Mouse (Mus musculus) hindbrain, embryonic 16.5 days (tissue): ENCODE data around the gene Gtf3c3. TPM values are rescaled to one million over a fixed set of nuclear protein-coding genes. Genes with fewer than 3 reads are reported as not detected.

Experiments used
- ATAC-seq: fragments of 200-750 bp; cut with Nextera tagmentation; 2 replicates; pipeline ENCODE4 v1.8.0; 2017; ENCODE audit warnings: moderate TSS enrichment, moderate library complexity
- H3K27ac ChIP-seq: fragments of 300-500 bp; sonication (generic); 2 replicates; pipeline ENCODE4 v1.5.1; 2014; ENCODE audit warnings: low read depth, mild to moderate bottlenecking, control low read depth, low read length, moderate library complexity
- H3K27me3 ChIP-seq: fragments of 300-500 bp; sonication (generic); replicated peaks from 2 replicates; pipeline ENCODE4 v1.6.1; 2014; ENCODE audit warnings: low read length; ENCODE audit not compliant: control insufficient read depth, insufficient read depth
- H3K36me3 ChIP-seq: fragments of 300-500 bp; sonication (generic); 2 replicates; pipeline ENCODE4 v1.6.1; 2014; ENCODE audit warnings: mild to moderate bottlenecking, low read length, moderate library complexity, mixed read lengths; ENCODE audit not compliant: control insufficient read depth, insufficient read depth
- H3K4me1 ChIP-seq: fragments of 300-500 bp; sonication (generic); 2 replicates; pipeline ENCODE4 v1.6.1; 2014; ENCODE audit warnings: low read depth, low read length; ENCODE audit not compliant: control insufficient read depth, insufficient read depth
- H3K4me2 ChIP-seq: fragments of 300-500 bp; sonication (generic); 2 replicates; pipeline ENCODE4 v1.6.1; 2014; ENCODE audit warnings: mild to moderate bottlenecking, low read length, control low read depth, moderate library complexity
- H3K4me3 ChIP-seq: fragments of 300-500 bp; sonication (generic); 2 replicates; pipeline ENCODE4 v1.5.1; 2014; ENCODE audit warnings: mild to moderate bottlenecking, low read length, control low read depth, moderate library complexity
- H3K9ac ChIP-seq: fragments of 300-500 bp; sonication (generic); 2 replicates; pipeline ENCODE4 v1.6.1; 2014; ENCODE audit warnings: low read depth, mild to moderate bottlenecking, control low read depth, low read length, moderate library complexity
- H3K9me3 ChIP-seq: fragments of 300-500 bp; sonication (generic); 2 replicates; pipeline ENCODE4 v1.6.1; 2014; ENCODE audit warnings: mild to moderate bottlenecking, low read length, moderate library complexity; ENCODE audit not compliant: control insufficient read depth
- WGBS: fragments of 180-500 bp; shearing (Covaris S2); extraction: QIAGEN DNeasy Blood & Tissue Kit; methylation state at CpG from one replicate; pipeline ENCODE4 v1.1.7; 2014; 5-methylcytosine and 5-hydroxymethylcytosine counted together
- polyA plus RNA-seq: library from polyadenylated mRNA; unstranded; fragments of >200 nt; fragmentation: Nextera tagmentation; extraction: Ambion mirVana; gene quantifications from 2 replicates; pipeline ENCODE4 v1.2.1, GENCODE M21; 2015

Gene Gtf3c3
- polyA plus RNA-seq, 1 experiment from 2014 or later, result 22.2 TPM

DNA sequence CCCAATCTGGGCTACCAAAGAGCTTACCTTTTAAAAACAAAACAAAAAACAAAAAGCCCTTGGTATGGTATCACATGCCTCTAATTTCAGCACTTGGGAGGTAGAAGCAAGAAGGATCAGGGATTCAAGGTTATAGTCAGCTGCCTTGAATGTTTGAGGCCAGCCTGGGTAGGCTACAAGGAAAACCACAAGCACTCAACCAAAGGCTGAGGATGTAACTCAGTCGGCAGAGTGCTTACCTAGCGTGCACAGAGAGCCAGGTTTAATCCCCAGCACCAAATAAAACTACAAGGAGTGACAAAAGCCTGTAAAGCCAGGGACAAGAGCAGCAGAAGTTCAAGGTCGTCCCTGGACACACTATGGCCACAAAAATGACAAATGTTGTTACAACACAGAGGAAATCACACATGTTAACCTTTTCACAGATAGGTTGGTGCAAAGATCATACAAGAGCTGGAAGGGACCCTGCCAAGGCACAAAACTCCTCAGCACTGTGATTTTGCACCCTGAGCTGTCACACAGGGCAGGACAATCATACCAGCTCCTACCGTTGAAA is 16.5 kb downstream of the Gtf3c3 start:
- peaks cover 23% of the 10 kb centered on the region for H3K36me3 ChIP-seq
- no peak overlapping the region for H3K4me3 ChIP-seq
- no peaks in the 10 kb centered on the region for H3K27me3 ChIP-seq
- H3K4me2 ChIP-seq, result no peak overlapping the region
- no peak overlapping the region for H3K9ac ChIP-seq
- 90% methylated on average over 4 of the region's 4 CpGs for WGBS
- no peak for ATAC-seq
- H3K4me1 ChIP-seq, result no peaks in the 10 kb centered on the region
- no peak overlapping the region for H3K27ac ChIP-seq
- H3K9me3 ChIP-seq, result no peaks in the 10 kb centered on the region

DNA sequence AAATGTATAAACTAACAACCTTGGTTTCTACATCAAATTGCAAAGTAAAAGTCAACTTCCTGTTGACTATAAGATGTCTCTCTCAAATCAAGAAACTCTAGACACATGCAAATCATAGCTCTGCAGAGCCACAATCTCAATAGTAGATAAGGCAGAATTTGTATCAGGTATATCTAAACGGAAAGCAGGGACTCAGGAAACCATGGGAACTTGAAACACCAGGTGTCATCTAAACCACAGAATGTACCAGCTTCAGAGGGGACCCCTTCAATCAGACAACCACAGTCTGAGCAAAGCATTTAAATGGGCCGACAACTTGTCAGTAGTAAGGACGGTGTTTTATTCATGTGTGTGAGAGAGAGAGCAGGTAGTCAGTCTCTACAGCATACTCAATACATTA is 17.1 kb downstream of the Gtf3c3 start:
- no peaks in the 10 kb centered on the region for H3K9me3 ChIP-seq
- no peaks in the 10 kb centered on the region for H3K27me3 ChIP-seq
- H3K4me2 ChIP-seq, result no peak overlapping the region
- H3K9ac ChIP-seq, result no peak overlapping the region
- no peak overlapping the region for H3K27ac ChIP-seq
- ATAC-seq, result no peak
- H3K4me3 ChIP-seq, result no peak overlapping the region
- 95% methylated on average over 3 of the region's 3 CpGs for WGBS
- peaks cover 25% of the 10 kb centered on the region for H3K36me3 ChIP-seq
- H3K4me1 ChIP-seq, result no peaks in the 10 kb centered on the region

DNA sequence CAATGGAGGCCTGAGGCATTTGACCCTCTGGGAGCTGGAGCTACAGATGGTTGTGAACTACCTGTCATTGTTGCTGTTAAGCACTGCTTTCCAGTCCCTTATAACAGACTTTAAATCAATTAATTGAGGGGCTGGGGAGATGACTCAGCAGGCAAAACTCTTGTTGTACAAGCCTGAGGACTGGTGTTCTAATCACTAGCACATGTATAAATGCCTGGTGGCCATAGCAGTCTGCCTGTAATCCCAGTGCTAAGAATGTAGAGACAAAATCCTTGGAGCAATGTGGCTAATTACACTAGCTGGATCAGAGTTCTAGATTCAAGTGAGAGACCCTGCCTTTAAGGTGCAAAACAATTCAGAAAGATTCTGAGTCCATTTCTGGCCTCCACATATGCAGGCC is 36.0 kb downstream of the Gtf3c3 start:
- no peak overlapping the region for H3K27ac ChIP-seq
- H3K4me3 ChIP-seq, result no peak overlapping the region
- H3K27me3 ChIP-seq, result no peaks in the 10 kb centered on the region
- no peaks in the 10 kb centered on the region for H3K9me3 ChIP-seq
- no peak overlapping the region for H3K4me2 ChIP-seq
- H3K4me1 ChIP-seq, result no peaks in the 10 kb centered on the region
- no peak overlapping the region for H3K9ac ChIP-seq
- H3K36me3 ChIP-seq, result peaks cover 25% of the 10 kb centered on the region
- ATAC-seq, result no peak

DNA sequence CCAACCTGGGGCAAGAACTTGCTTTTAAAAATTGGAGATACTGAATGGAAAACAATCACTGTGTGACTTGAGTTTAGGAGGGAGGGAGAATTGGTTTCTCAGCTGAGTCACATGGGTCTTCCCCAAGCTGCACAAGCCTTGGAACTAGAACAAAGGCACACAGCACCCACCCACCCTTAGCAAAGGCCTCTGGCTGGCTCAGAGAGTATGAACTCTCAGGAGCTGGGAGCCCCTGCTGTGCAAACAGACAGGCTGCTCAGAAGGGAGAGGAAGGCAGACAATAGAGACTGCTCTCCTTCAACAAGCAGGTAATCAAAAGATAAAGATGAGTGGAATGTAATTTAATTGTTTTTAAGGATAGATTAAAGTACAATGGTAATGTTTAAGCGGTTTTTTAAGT is 54.5 kb downstream of the Gtf3c3 start:
- Histone ChIP-seq H3K27me3 (no peaks in the 10 kb centered on the region), H3K9ac (no peak overlapping the region), H3K4me2 (no peak overlapping the region), H3K4me1 (no peaks in the 10 kb centered on the region), H3K4me3 (no peak overlapping the region), H3K27ac (no peak overlapping the region), H3K9me3 (no peaks in the 10 kb centered on the region), H3K36me3 (no peaks in the 10 kb centered on the region)
- 25% methylated on average over 1 of the region's 1 CpGs for WGBS
- ATAC-seq, result no peak

DNA sequence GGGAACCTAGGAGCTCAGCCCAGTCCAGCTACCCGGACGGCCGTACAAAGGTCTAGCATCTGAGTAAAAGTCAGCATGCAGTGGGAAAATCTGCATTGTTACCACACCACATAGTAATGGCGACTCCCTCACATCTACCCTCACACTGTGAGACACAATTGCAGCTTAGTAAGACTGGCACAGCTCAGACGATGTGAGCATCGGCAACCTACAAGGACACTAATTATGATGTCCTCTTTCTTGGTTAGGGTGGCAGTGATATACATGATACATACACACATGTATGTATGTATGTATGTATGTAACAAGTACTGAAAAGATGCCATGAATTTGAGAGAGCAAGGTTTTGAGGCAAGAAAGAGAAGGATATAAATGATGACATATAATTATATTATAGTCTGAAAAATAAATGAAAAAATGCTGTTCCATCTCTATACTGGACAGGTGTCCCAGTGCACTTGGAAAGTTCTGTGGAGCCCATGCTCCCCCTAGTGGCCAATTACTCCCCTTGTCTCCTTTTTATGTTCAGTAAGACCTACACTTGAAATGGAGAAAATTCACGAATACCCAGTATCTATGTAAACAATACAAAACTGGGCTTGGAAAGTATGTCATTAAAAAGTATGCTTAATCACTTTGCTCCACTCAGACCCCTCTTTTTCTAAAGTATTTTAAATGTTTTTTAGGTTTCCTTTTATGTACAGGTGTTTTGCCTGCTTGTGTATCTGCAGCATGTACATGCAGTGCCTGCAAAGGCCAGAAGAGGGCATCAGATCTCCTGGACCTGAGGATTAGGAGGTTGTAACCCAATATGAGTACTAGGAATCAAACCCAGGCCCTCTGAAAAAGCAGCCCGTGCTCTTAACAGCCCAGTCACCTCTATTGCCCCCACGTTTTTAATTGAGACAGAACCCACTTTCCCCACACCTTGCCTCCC is 57.5 kb downstream of the Gtf3c3 start:
- WGBS, result 88% methylated on average over 9 of the region's 9 CpGs
- H3K36me3 ChIP-seq, result no peaks in the 10 kb centered on the region
- peak; percentile 85 for ATAC-seq
- H3K27me3 ChIP-seq, result no peaks in the 10 kb centered on the region
- H3K4me3 ChIP-seq, result no peak overlapping the region
- H3K4me1 ChIP-seq, result no peaks in the 10 kb centered on the region
- H3K9me3 ChIP-seq, result no peaks in the 10 kb centered on the region
- no peak overlapping the region for H3K9ac ChIP-seq
- H3K4me2 ChIP-seq, result no peak overlapping the region
- H3K27ac ChIP-seq, result no peak overlapping the region

DNA sequence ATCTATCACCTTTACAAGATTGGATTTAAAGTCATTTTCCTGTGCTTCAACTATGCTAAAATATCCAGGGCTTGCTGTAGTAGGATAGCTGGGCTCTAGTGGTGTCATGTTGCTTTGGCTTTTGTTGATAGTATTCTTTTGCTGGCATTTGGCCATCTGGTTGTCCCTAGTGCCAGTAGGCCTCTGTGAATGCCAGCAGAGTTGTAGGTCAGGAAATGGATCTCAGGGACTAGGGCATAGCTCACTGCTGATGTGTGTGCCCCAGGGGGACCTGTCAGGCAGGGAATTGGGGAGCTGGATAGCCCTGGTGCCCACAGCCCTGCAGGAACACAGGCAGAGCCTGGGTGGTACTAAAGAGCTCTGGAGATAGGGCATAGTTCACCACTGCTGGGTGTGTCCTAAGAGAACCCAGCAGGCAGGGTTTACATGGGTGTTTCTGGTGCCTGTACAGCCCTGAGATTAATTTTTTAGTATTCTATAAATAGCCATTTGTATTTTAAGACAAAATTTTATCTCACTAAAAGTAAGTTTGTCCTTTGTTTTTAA is 61.2 kb downstream of the Gtf3c3 start:
- Histone ChIP-seq H3K4me2 (no peak overlapping the region), H3K4me1 (no peaks in the 10 kb centered on the region), H3K9ac (no peak overlapping the region), H3K27me3 (no peaks in the 10 kb centered on the region), H3K9me3 (no peaks in the 10 kb centered on the region), H3K4me3 (no peak overlapping the region), H3K27ac (no peak overlapping the region), H3K36me3 (no peaks in the 10 kb centered on the region)
- ATAC-seq, result no peak

DNA sequence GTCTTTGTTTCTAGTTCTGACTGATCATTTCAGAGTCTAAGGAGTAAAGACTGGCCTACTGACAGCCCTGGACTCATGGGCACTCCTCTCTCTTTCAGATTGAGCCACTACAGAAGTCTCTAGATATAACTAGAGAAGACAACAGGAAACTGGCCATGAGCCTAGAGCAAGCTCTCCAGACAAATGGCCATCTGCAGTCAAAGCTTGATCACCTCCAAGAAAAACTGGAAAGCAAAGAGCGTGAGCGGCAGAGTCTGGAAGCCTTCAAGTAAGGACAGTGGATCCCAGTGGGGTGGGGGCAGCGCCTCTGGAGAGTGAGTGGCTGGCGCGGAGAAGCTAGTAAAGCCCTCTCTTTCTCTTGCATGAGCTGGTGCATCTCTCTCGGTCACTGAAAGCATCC is 82.2 kb downstream of the Gtf3c3 start:
- no peak overlapping the region for H3K27ac ChIP-seq
- H3K4me1 ChIP-seq, result no peaks in the 10 kb centered on the region
- no peak overlapping the region for H3K9ac ChIP-seq
- no peaks in the 10 kb centered on the region for H3K36me3 ChIP-seq
- no peak overlapping the region for H3K4me3 ChIP-seq
- WGBS, result 85% methylated on average over 6 of the region's 6 CpGs
- H3K9me3 ChIP-seq, result no peaks in the 10 kb centered on the region
- H3K4me2 ChIP-seq, result no peak overlapping the region
- no peak for ATAC-seq
- no peaks in the 10 kb centered on the region for H3K27me3 ChIP-seq

DNA sequence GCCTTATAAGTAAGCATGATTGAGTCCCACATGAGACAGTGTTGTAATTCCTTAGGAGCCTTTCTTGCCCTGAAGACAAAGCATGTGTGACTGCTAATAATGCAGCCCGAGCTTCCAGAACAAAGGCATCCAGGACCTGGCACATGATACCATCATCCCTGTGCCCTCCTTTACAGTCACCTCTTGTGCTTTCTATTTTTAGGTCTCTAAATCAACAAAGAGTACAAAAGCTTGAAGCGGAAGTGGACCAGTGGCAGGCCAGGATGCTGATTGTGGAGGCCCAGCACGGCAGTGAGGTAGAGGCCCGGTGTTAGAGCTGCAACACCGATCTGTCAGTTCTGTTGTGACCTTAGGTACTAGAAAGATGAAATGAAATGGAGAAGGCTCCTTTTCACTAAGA is 83.3 kb downstream of the Gtf3c3 start:
- Histone ChIP-seq H3K4me1 (no peaks in the 10 kb centered on the region), H3K9me3 (no peaks in the 10 kb centered on the region), H3K4me3 (no peak overlapping the region), H3K27me3 (no peaks in the 10 kb centered on the region), H3K27ac (no peak overlapping the region), H3K4me2 (no peak overlapping the region), H3K36me3 (no peaks in the 10 kb centered on the region), H3K9ac (no peak overlapping the region)
- 75% methylated on average over 5 of the region's 5 CpGs for WGBS
- no peak for ATAC-seq

DNA sequence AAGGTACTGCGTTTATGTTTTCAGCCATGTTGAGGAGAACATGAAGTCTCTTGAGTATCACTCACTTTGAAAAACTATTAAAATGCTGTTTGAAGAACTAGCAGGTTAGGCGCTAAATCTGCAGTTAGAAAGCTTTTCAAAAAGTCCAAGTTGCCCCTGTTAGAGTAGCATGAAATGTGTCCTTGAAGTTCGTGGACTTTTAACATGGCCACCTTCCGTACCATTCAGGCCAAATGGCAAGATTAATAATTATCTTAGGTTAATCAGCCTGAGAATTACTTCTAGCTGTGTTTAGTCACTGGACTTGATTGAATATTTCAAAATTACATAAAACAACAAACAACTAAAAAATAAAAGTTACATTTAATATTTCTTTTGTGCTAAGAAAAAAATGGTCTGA is 84.0 kb downstream of the Gtf3c3 start:
- H3K4me1 ChIP-seq, result no peaks in the 10 kb centered on the region
- no peak overlapping the region for H3K4me3 ChIP-seq
- no peaks in the 10 kb centered on the region for H3K9me3 ChIP-seq
- no peaks in the 10 kb centered on the region for H3K27me3 ChIP-seq
- H3K36me3 ChIP-seq, result no peaks in the 10 kb centered on the region
- no peak for ATAC-seq
- WGBS, result 95% methylated on average over 4 of the region's 4 CpGs
- no peak overlapping the region for H3K9ac ChIP-seq
- no peak overlapping the region for H3K4me2 ChIP-seq
- H3K27ac ChIP-seq, result no peak overlapping the region
